Mouse (Mus musculus) MEL (cell line): ENCODE results near the gene AC134908.4. TPM values are rescaled to one million over a fixed set of nuclear protein-coding genes. Genes with fewer than 3 reads are reported as not detected.

Source experiments
- DNase-seq: peaks from one replicate; pipeline ENCODE4 v3.0.0; 2011; ENCODE audit warnings: low read depth, low spot score
- H3K27ac ChIP-seq: 2 replicates; pipeline ENCODE4 v1.5.1; 2012; ENCODE audit warnings: low read depth, mild to moderate bottlenecking, control low read depth, low read length, moderate library complexity; ENCODE audit not compliant: control insufficient read depth
- H3K27me3 ChIP-seq, 2 experiments: fragments of 150-350 bp in 1 of 2; sonication (generic) in 1 of 2; 2 replicates each; pipeline ENCODE4 v1.6.1; 2012; ENCODE audit warnings: low read length in 2 of 2, mild to moderate bottlenecking in 2 of 2, improper control_type of control experiment in 1 of 2, moderate library complexity in 1 of 2; ENCODE audit not compliant: insufficient read depth in 2 of 2, control insufficient read depth in 1 of 2
- H3K36me3 ChIP-seq, 2 experiments: 2 replicates each; pipeline ENCODE4 v1.6.1; 2012 to 2014; ENCODE audit warnings: low read length in 2 of 2, improper control_type of control experiment in 1 of 2, inconsistent platforms in 1 of 2, mild to moderate bottlenecking in 1 of 2; ENCODE audit not compliant: insufficient read depth in 2 of 2, control insufficient read depth in 1 of 2
- H3K4me1 ChIP-seq, 2 experiments: fragments of 150-350 bp in 1 of 2; sonication (generic) in 1 of 2; 2 replicates each; pipeline ENCODE4 v1.6.1; 2012; ENCODE audit warnings: low read length in 2 of 2, improper control_type of control experiment in 1 of 2, mild to moderate bottlenecking in 1 of 2; ENCODE audit not compliant: insufficient read depth in 2 of 2, control insufficient read depth in 1 of 2
- H3K4me3 ChIP-seq, 2 experiments: fragments of 150-350 bp in 1 of 2; sonication (generic) in 1 of 2; 2 replicates each; pipeline ENCODE4 v1.5.1; 2012; ENCODE audit warnings: low read depth in 2 of 2, low read length in 2 of 2, mild to moderate bottlenecking in 2 of 2, moderate library complexity in 2 of 2, control low read depth in 1 of 2, improper control_type of control experiment in 1 of 2; ENCODE audit not compliant: control insufficient read depth in 1 of 2, insufficient read depth in 1 of 2
- H3K79me2 ChIP-seq: 2 replicates; pipeline ENCODE4 v1.6.1; 2012; ENCODE audit warnings: mild to moderate bottlenecking, low read length, moderate library complexity; ENCODE audit not compliant: control insufficient read depth, poor library complexity, insufficient read depth
- H3K9ac ChIP-seq: 2 replicates; pipeline ENCODE4 v1.6.1; 2012; ENCODE audit warnings: low read depth, mild to moderate bottlenecking, control low read depth, low read length, moderate library complexity; ENCODE audit not compliant: control insufficient read depth, poor library complexity, severe bottlenecking
- H3K9me3 ChIP-seq: fragments of 150-350 bp; sonication (generic); replicated peaks from 2 replicates; pipeline ENCODE4 v1.6.1; 2012; ENCODE audit warnings: mild to moderate bottlenecking, low read length, improper control_type of control experiment, moderate library complexity; ENCODE audit not compliant: insufficient read depth
- CHD1 ChIP-seq: IDR thresholded peaks from 2 replicates; pipeline ENCODE4 v1.6.1; 2012; ENCODE audit warnings: low read depth, mild to moderate bottlenecking, inconsistent platforms, low read length, improper control_type of control experiment
- CHD2 ChIP-seq: IDR thresholded peaks from 2 replicates; pipeline ENCODE4 v1.6.1; 2011; ENCODE audit warnings: low read length, improper control_type of control experiment
- CTCF ChIP-seq, 3 experiments: IDR thresholded peaks in 2 of 3; conservative IDR thresholded peaks in 1 of 3; 2 replicates each; pipeline ENCODE4 v1.5.1; 2011 to 2012; ENCODE audit warnings: low read length in 3 of 3, low read depth in 2 of 3, mild to moderate bottlenecking in 2 of 3, improper control_type of control experiment in 1 of 3, inconsistent platforms in 1 of 3, mixed read lengths in 1 of 3, moderate library complexity in 1 of 3; ENCODE audit not compliant: control insufficient read depth in 1 of 3, insufficient read depth in 1 of 3, poor library complexity in 1 of 3, severe bottlenecking in 1 of 3
- ELF1 ChIP-seq: IDR thresholded peaks from 2 replicates; pipeline ENCODE4 v1.6.1; 2014; ENCODE audit warnings: low read depth, mild to moderate bottlenecking, inconsistent platforms, low read length, improper control_type of control experiment, moderate library complexity
- HCFC1 ChIP-seq: IDR thresholded peaks from 2 replicates; pipeline ENCODE4 v1.6.1; 2012; ENCODE audit warnings: low read depth, mild to moderate bottlenecking, inconsistent platforms, low read length, improper control_type of control experiment, moderate library complexity
- JUND ChIP-seq: IDR thresholded peaks from 2 replicates; pipeline ENCODE4 v1.6.1; 2011; ENCODE audit warnings: low read depth, mild to moderate bottlenecking, improper control_type of control experiment, low read length
- MXI1 ChIP-seq: IDR thresholded peaks from 2 replicates; pipeline ENCODE4 v1.6.1; 2011; ENCODE audit warnings: mild to moderate bottlenecking, low read depth, low read length, improper control_type of control experiment
- NRF1 ChIP-seq: IDR thresholded peaks from 2 replicates; pipeline ENCODE4 v1.6.1; 2014; ENCODE audit warnings: low read depth, mild to moderate bottlenecking, inconsistent platforms, low read length, improper control_type of control experiment, moderate library complexity; ENCODE audit not compliant: poor library complexity, insufficient read depth, severe bottlenecking
- POLR2A ChIP-seq, 2 experiments: IDR thresholded peaks; 2 replicates each; pipeline ENCODE4 v1.6.1; 2011 to 2012; ENCODE audit warnings: low read length in 2 of 2, mild to moderate bottlenecking in 2 of 2, control low read depth in 1 of 2, improper control_type of control experiment in 1 of 2, low read depth in 1 of 2, moderate library complexity in 1 of 2; ENCODE audit not compliant: control insufficient read depth in 1 of 2, insufficient read depth in 1 of 2, poor library complexity in 1 of 2
- POLR2AphosphoS2 ChIP-seq: IDR thresholded peaks from 2 replicates; pipeline ENCODE4 v1.6.1; 2011; ENCODE audit warnings: low read length, improper control_type of control experiment
- RAD21 ChIP-seq: IDR thresholded peaks from 2 replicates; pipeline ENCODE4 v1.6.1; 2011; ENCODE audit warnings: mild to moderate bottlenecking, low read depth, low read length, improper control_type of control experiment
- TAL1 ChIP-seq: IDR thresholded peaks from 2 replicates; pipeline ENCODE4 v1.6.1; 2012; ENCODE audit warnings: mild to moderate bottlenecking, inconsistent platforms, low read length, moderate library complexity, mixed read lengths
- TBP ChIP-seq: IDR thresholded peaks from 2 replicates; pipeline ENCODE4 v1.8.0; 2011; ENCODE audit warnings: low read depth, low read length, improper control_type of control experiment
- USF1 ChIP-seq: IDR thresholded peaks from 2 replicates; pipeline ENCODE4 v1.6.1; 2014; ENCODE audit warnings: low read depth, mild to moderate bottlenecking, inconsistent platforms, low read length, improper control_type of control experiment, moderate library complexity
- ZC3H11A ChIP-seq: IDR thresholded peaks from 2 replicates; pipeline ENCODE4 v1.6.1; 2012; ENCODE audit warnings: low read depth, mild to moderate bottlenecking, inconsistent platforms, low read length, improper control_type of control experiment
- polyA plus RNA-seq, 2 experiments: library from polyadenylated mRNA; stranded (reverse) in 1 of 2; unstranded in 1 of 2; fragments of >175 nt in 1 of 2; fragments of >200 nt in 1 of 2; gene quantifications; 2 replicates each; pipeline versions ENCODE4 v1.2.1 to v1.2.4; 2012; ENCODE audit warnings: low replicate concordance in 2 of 2, low read depth in 1 of 2; ENCODE audit not compliant: insufficient read length in 2 of 2, insufficient read depth in 1 of 2, missing spikeins in 1 of 2
- total RNA-seq: library from RNA; depleted of rRNA; stranded (reverse); fragments of 300-350 nt; gene quantifications from 2 replicates; pipeline ENCODE4 v1.2.3, GENCODE M21; 2012

The AC134908.4 gene
- total and polyA plus RNA-seq, 3 experiments = 0.92 TPM; not detected in 2

- Histone ChIP-seq H3K36me3 (peaks cover 0 to 2% of the 10 kb centered on the region in 2 experiments; a peak in 2 of 4 replicates), H3K9ac (no peak overlapping the region)
Measured at GRCm38 (mm10) chr17:25781339-25781738, 14.1 kb downstream of the AC134908.4 start.

GRCm38 (mm10) chr17:25777948-25778347 lies 17.5 kb downstream of the AC134908.4 start:
- TF ChIP-seq CHD2 (no peak), NRF1 (no peak), TAL1 (no peak), TBP (no peak), HCFC1 (no peak), ZC3H11A (no peak)
- Histone ChIP-seq H3K36me3 (peaks cover 0 to 2% of the 10 kb centered on the region in 2 experiments; a peak in 2 of 4 replicates), H3K79me2 (peaks cover 8% of the 10 kb centered on the region), H3K27ac (no peak overlapping the region), H3K27me3 (no peaks in the 10 kb centered on the region), H3K4me3 (no peak overlapping the region), H3K9ac (no peak overlapping the region), H3K4me1 (peaks cover 0 to 10% of the 10 kb centered on the region in 2 experiments; a peak in 3 of 4 replicates), H3K9me3 (no peaks in the 10 kb centered on the region)
- no peak for DNase-seq

More at GRCm38 (mm10) chr17:25781339-25781738, 14.1 kb downstream of the AC134908.4 start:
- DNase-seq = no peak
- Histone ChIP-seq H3K4me1 (no peaks in the 10 kb centered on the region), H3K9me3 (no peaks in the 10 kb centered on the region), H3K4me3 (no peak overlapping the region), H3K79me2 (no peaks in the 10 kb centered on the region), H3K27ac (no peak overlapping the region), H3K27me3 (no peaks in the 10 kb centered on the region)
- no peak for TF ChIP-seq RAD21
- TF ChIP-seq ELF1 = 0 out of 2 replicates have a peak, but pooled peaks have one; percentile 4

- Histone ChIP-seq H3K27me3 (no peaks in the 10 kb centered on the region), H3K9me3 (no peaks in the 10 kb centered on the region), H3K79me2 (peaks cover 8% of the 10 kb centered on the region)
- DNase-seq = no peak
- TF ChIP-seq HCFC1 (no peak), TBP (no peak), TAL1 (no peak), POLR2A (IDR thresholded peaks at IDR 0.05; ENCODE audit: control insufficient read depth in 1 of 2, insufficient read depth in 1 of 2, low read depth in 1 of 2, low read length in 2 of 2, poor library complexity in 1 of 2) (no peak), JUND (no peak), POLR2AphosphoS2 (no peak), CHD2 (no peak), CTCF (IDR thresholded peaks at IDR 0.05 in 2 of 3, conservative IDR thresholded peaks at IDR 0.05 in 1 of 3; ENCODE audit: control insufficient read depth in 1 of 3, insufficient read depth in 1 of 3, low read depth in 2 of 3, low read length in 3 of 3, poor library complexity in 1 of 3, severe bottlenecking in 1 of 3) (no peak), USF1 (no peak), MXI1 (no peak), CHD1 (no peak)
- TF ChIP-seq, all 39 proteins: peak for 0
- no peaks in the 10 kb centered on the region; a peak in 2 of 4 replicates for H3K36me3 ChIP-seq
- H3K9ac ChIP-seq = no peak overlapping the region
- no peak overlapping the region for H3K27ac ChIP-seq
- no peak overlapping the region for H3K4me3 ChIP-seq
- H3K4me1 ChIP-seq = peaks cover 0 to 10% of the 10 kb centered on the region in 2 experiments; a peak in 3 of 4 replicates
Measured at GRCm38 (mm10) chr17:25775318-25776062, 20.0 kb downstream of the AC134908.4 start.
